Mouse (Mus musculus): ENCODE measurements around the gene Maml3. TPM values are rescaled to one million over a fixed set of nuclear protein-coding genes. Genes with fewer than 3 reads are reported as not detected.
A peak's percentile ranks its signal among the peaks of the same experiment; 100 is the strongest.

The Maml3 gene
- polyA plus RNA-seq, 1 experiment from 2014 or later, result 6.1 TPM

GRCm38 (mm10) chr3:51730662-51731061, 374.2 kb downstream of the Maml3 start:
- DNase-seq (ENCODE audit: low spot score, missing footprints) (no peak), ATAC-seq (ENCODE audit: low FRiP score) (no peak)
- Histone ChIP-seq H3K9ac (ENCODE audit: low read length) (no peak overlapping the region), H3K27ac (ENCODE audit: low read depth, low read length) (no peak overlapping the region), H3K27me3 (ENCODE audit: control insufficient read depth, insufficient read depth, low read length) (no peaks in the 10 kb centered on the region), H3K4me2 (no peak overlapping the region), H3K36me3 (ENCODE audit: control insufficient read depth, insufficient read depth, low read length) (no peaks in the 10 kb centered on the region), H3K4me3 (ENCODE audit: low read depth, low read length) (no peak overlapping the region), H3K9me3 (ENCODE audit: control insufficient read depth, low read length) (no peaks in the 10 kb centered on the region), H3K4me1 (ENCODE audit: control insufficient read depth, insufficient read depth, low read length) (peaks cover 16% of the 10 kb centered on the region)
- 82% methylated on average over 7 of the region's 7 CpGs for WGBS

DNA sequence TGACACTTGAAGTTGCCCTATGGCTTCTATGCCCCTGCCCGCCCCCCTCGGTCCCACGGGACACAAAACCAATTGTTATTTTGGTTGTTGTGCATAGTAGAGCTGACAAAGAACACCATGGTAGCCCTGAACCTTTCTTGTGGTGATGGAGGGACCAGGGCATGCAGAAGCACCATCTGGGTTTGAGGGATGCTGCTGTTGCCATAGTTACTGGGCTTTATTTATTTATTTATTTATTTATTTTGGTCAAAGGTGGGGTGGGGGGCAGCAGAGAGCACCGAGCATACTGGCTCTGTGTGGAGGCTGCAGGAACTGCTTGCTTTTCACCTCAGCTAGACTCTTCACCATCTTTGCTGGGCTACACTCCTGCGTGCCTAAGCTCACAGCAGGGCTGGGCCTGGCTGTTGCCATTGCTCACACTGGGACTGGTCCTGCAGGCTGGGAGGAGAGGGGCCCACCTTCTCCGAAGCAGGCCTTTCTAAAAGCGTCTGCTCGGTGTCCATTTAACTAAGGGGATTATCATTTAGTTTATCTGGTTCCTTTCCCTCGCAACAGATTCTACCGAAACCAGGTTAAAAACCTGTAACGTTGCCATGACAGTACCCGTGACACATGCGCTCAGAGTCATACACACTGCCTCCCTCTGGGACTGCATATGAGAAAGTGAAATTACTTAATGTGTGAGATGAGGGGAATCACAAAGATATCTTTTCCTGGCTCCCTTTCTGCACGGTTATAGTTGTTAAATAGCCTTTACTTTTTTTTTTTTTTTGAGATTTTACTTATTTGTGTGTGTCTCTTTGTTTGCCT, 375.6 kb downstream of the Maml3 start:
- WGBS, result 49% methylated on average over 14 of the region's 14 CpGs
- peak; percentile 64 for ATAC-seq (ENCODE audit: low FRiP score)

GRCm38 (mm10) chr3:51728456-51728855, 376.4 kb downstream of the Maml3 start:
- H3K27me3 ChIP-seq (ENCODE audit: control insufficient read depth, insufficient read depth, low read length), result no peaks in the 10 kb centered on the region
- 85% methylated on average over 12 of the region's 12 CpGs for WGBS
- no peaks in the 10 kb centered on the region for H3K9me3 ChIP-seq (ENCODE audit: control insufficient read depth, low read length)
- ATAC-seq (ENCODE audit: low FRiP score), result no peak
- no peak overlapping the region; the same call in 1 of the 2 replicates for H3K27ac ChIP-seq (ENCODE audit: low read depth, low read length)
- no peaks in the 10 kb centered on the region for H3K36me3 ChIP-seq (ENCODE audit: control insufficient read depth, insufficient read depth, low read length)
- H3K4me1 ChIP-seq (ENCODE audit: control insufficient read depth, insufficient read depth, low read length), result peaks cover 16% of the 10 kb centered on the region
- H3K4me3 ChIP-seq (ENCODE audit: low read depth, low read length), result no peak overlapping the region
- no peak overlapping the region for H3K9ac ChIP-seq (ENCODE audit: low read length)
- DNase-seq (ENCODE audit: low spot score, missing footprints), result no peak
- no peak overlapping the region for H3K4me2 ChIP-seq

More for the DNA sequence above, 375.6 kb downstream of the Maml3 start:
- no peak for DNase-seq (ENCODE audit: low spot score, missing footprints)
- no peaks in the 10 kb centered on the region for H3K9me3 ChIP-seq (ENCODE audit: control insufficient read depth, low read length)
- no peaks in the 10 kb centered on the region for H3K36me3 ChIP-seq (ENCODE audit: control insufficient read depth, insufficient read depth, low read length)
- H3K9ac ChIP-seq (ENCODE audit: low read length), result no peak overlapping the region; the same call in 1 of the 2 replicates
- no peak overlapping the region for H3K4me2 ChIP-seq
- peaks cover 16% of the 10 kb centered on the region for H3K4me1 ChIP-seq (ENCODE audit: control insufficient read depth, insufficient read depth, low read length)
- H3K4me3 ChIP-seq (ENCODE audit: low read depth, low read length), result no peak overlapping the region
- H3K27ac ChIP-seq (ENCODE audit: low read depth, low read length), result peak overlapping the region; percentile 32; the same call in 1 of the 2 replicates
- H3K27me3 ChIP-seq (ENCODE audit: control insufficient read depth, insufficient read depth, low read length), result no peaks in the 10 kb centered on the region

GRCm38 (mm10) chr3:51727968-51728367, 376.9 kb downstream of the Maml3 start:
- Histone ChIP-seq H3K9ac (ENCODE audit: low read length) (no peak overlapping the region), H3K27ac (ENCODE audit: low read depth, low read length) (peak overlapping the region; percentile 20; the same call in 1 of the 2 replicates), H3K4me1 (ENCODE audit: control insufficient read depth, insufficient read depth, low read length) (peaks cover 16% of the 10 kb centered on the region), H3K27me3 (ENCODE audit: control insufficient read depth, insufficient read depth, low read length) (no peaks in the 10 kb centered on the region), H3K4me2 (no peak overlapping the region), H3K9me3 (ENCODE audit: control insufficient read depth, low read length) (no peaks in the 10 kb centered on the region), H3K36me3 (ENCODE audit: control insufficient read depth, insufficient read depth, low read length) (no peaks in the 10 kb centered on the region), H3K4me3 (ENCODE audit: low read depth, low read length) (no peak overlapping the region)
- no peak for ATAC-seq (ENCODE audit: low FRiP score)
- WGBS, result 81% methylated on average over 8 of the region's 8 CpGs
- no peak for DNase-seq (ENCODE audit: low spot score, missing footprints)

GRCm38 (mm10) chr3:51727487-51727886, 377.4 kb downstream of the Maml3 start:
- Histone ChIP-seq H3K4me1 (ENCODE audit: control insufficient read depth, insufficient read depth, low read length) (peaks cover 12% of the 10 kb centered on the region), H3K36me3 (ENCODE audit: control insufficient read depth, insufficient read depth, low read length) (no peaks in the 10 kb centered on the region), H3K27ac (ENCODE audit: low read depth, low read length) (0 out of 2 replicates have a peak overlapping the region, but pooled peaks have one; percentile 6), H3K9ac (ENCODE audit: low read length) (no peak overlapping the region), H3K9me3 (ENCODE audit: control insufficient read depth, low read length) (no peaks in the 10 kb centered on the region), H3K27me3 (ENCODE audit: control insufficient read depth, insufficient read depth, low read length) (no peaks in the 10 kb centered on the region), H3K4me2 (no peak overlapping the region), H3K4me3 (ENCODE audit: low read depth, low read length) (no peak overlapping the region)
- whole genome bisulfite sequencing, result 85% methylated on average over 3 of the region's 3 CpGs
- no peak for DNase-seq (ENCODE audit: low spot score, missing footprints)
- ATAC-seq (ENCODE audit: low FRiP score), result no peak

- no peak overlapping the region for H3K27ac ChIP-seq (ENCODE audit: low read depth, low read length)
- ATAC-seq (ENCODE audit: low FRiP score) (no peak), DNase-seq (ENCODE audit: low spot score, missing footprints) (no peak)
- H3K27me3 ChIP-seq (ENCODE audit: control insufficient read depth, insufficient read depth, low read length), result no peaks in the 10 kb centered on the region
- H3K4me3 ChIP-seq (ENCODE audit: low read depth, low read length), result no peak overlapping the region
- no peak overlapping the region for H3K4me2 ChIP-seq
- H3K4me1 ChIP-seq (ENCODE audit: control insufficient read depth, insufficient read depth, low read length), result peaks cover 8% of the 10 kb centered on the region
- H3K9ac ChIP-seq (ENCODE audit: low read length), result no peak overlapping the region
- WGBS, result 91% methylated on average over 6 of the region's 6 CpGs
- H3K9me3 ChIP-seq (ENCODE audit: control insufficient read depth, low read length), result no peaks in the 10 kb centered on the region
- H3K36me3 ChIP-seq (ENCODE audit: control insufficient read depth, insufficient read depth, low read length), result no peaks in the 10 kb centered on the region
Measured at GRCm38 (mm10) chr3:51726257-51726656, 378.6 kb downstream of the Maml3 start.

DNA sequence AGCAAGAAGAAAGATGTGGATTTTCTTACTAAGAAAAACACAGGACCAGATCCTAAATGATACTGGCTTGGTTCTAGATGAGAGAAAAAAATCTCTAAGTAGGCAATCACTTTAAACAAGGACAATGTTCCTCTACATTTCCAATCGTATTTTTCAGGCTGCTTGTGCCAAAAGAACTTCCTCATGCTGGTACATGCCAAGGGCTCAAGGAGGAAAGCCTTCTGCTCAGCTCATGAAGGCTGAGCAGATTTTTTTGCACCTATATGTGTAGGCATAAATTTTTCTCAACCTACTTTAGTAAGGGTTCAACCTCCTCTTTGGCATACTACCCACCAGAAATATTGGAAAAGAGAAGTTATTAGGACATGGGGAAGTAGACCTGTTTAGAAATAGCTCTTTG, 384.9 kb downstream of the Maml3 start:
- H3K4me1 ChIP-seq (ENCODE audit: control insufficient read depth, insufficient read depth, low read length), result 0 out of 2 replicates have a peak, but pooled peaks cover 2% of the 10 kb centered on the region
- H3K27me3 ChIP-seq (ENCODE audit: control insufficient read depth, insufficient read depth, low read length), result no peaks in the 10 kb centered on the region
- no peaks in the 10 kb centered on the region for H3K36me3 ChIP-seq (ENCODE audit: control insufficient read depth, insufficient read depth, low read length)
- H3K4me2 ChIP-seq, result no peak overlapping the region
- ATAC-seq (ENCODE audit: low FRiP score), result no peak
- no peak overlapping the region for H3K27ac ChIP-seq (ENCODE audit: low read depth, low read length)
- no peaks in the 10 kb centered on the region for H3K9me3 ChIP-seq (ENCODE audit: control insufficient read depth, low read length)
- WGBS, result 80% methylated on average over 1 of the region's 1 CpGs
- DNase-seq (ENCODE audit: low spot score, missing footprints), result no peak
- H3K9ac ChIP-seq (ENCODE audit: low read length), result no peak overlapping the region
- H3K4me3 ChIP-seq (ENCODE audit: low read depth, low read length), result no peak overlapping the region

DNA sequence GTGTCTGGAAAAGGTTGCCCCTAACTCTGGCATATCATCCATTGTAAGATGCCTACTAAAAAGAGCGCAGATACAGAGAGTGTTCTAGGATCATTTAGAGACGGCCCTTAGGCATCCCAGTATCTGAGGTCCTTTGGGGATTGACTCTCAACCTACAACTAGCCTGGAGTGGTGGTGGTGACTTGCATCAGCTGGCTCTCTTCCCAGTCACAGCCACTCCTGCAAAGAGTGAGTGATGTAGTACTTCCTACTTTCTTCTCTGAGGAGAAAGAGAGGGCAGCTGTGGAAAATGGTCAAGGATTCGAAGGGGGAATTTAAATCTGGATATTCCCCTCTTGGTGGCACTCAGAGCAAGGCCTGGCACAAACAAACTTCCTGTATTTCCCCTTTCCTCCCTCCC, 385.5 kb downstream of the Maml3 start:
- no peak overlapping the region for H3K9ac ChIP-seq (ENCODE audit: low read length)
- H3K27ac ChIP-seq (ENCODE audit: low read depth, low read length), result no peak overlapping the region
- DNase-seq (ENCODE audit: low spot score, missing footprints), result no peak
- no peak overlapping the region for H3K4me2 ChIP-seq
- 0 out of 2 replicates have a peak, but pooled peaks cover 4% of the 10 kb centered on the region for H3K4me1 ChIP-seq (ENCODE audit: control insufficient read depth, insufficient read depth, low read length)
- ATAC-seq (ENCODE audit: low FRiP score), result no peak
- H3K4me3 ChIP-seq (ENCODE audit: low read depth, low read length), result no peak overlapping the region
- H3K9me3 ChIP-seq (ENCODE audit: control insufficient read depth, low read length), result no peaks in the 10 kb centered on the region
- H3K36me3 ChIP-seq (ENCODE audit: control insufficient read depth, insufficient read depth, low read length), result no peaks in the 10 kb centered on the region
- H3K27me3 ChIP-seq (ENCODE audit: control insufficient read depth, insufficient read depth, low read length), result no peaks in the 10 kb centered on the region
- 90% methylated on average over 3 of the region's 3 CpGs for WGBS

DNA sequence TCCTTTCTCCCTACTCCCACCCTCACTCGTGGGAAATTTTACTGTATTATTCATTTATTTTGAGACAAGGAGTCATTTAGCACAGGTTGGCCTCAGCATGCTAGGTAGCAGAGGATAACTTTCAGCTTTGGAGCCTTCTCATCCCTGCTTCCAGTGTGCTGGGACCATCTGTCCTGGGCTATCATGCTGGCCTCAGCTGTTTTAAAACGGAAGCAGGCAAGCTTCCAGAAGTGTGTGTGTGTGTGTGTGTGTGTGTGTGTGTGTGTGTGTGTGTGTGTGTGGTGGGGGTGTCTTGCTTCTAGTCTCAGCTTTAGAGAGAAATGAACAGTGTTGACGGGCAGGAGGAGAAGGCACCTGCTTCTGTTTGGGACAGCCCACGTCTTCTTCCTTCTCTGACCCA, 387.0 kb downstream of the Maml3 start:
- Histone ChIP-seq H3K27ac (ENCODE audit: low read depth, low read length) (no peak overlapping the region), H3K9me3 (ENCODE audit: control insufficient read depth, low read length) (no peaks in the 10 kb centered on the region)
- DNase-seq (ENCODE audit: low spot score, missing footprints), result no peak

More for the DNA sequence above, 387.0 kb downstream of the Maml3 start:
- 79% methylated on average over 4 of the region's 4 CpGs for WGBS
- H3K27me3 ChIP-seq (ENCODE audit: control insufficient read depth, insufficient read depth, low read length), result no peaks in the 10 kb centered on the region
- ATAC-seq (ENCODE audit: low FRiP score), result no peak
- H3K4me2 ChIP-seq, result no peak overlapping the region
- H3K4me1 ChIP-seq (ENCODE audit: control insufficient read depth, insufficient read depth, low read length), result peaks cover 12% of the 10 kb centered on the region; the same call in 1 of the 2 replicates
- H3K9ac ChIP-seq (ENCODE audit: low read length), result no peak overlapping the region
- no peak overlapping the region for H3K4me3 ChIP-seq (ENCODE audit: low read depth, low read length)
- no peaks in the 10 kb centered on the region for H3K36me3 ChIP-seq (ENCODE audit: control insufficient read depth, insufficient read depth, low read length)
